Mouse (Mus musculus) kidney, embryonic 16.5 days (tissue): ENCODE results near the gene Epha3. TPM values are rescaled to one million over a fixed set of nuclear protein-coding genes. Genes with fewer than 3 reads are reported as not detected.

Experiments
- ATAC-seq: fragments of 200-750 bp; cut with Nextera tagmentation; 2 replicates; pipeline ENCODE4 v1.8.0; 2017; ENCODE audit warnings: moderate TSS enrichment; ENCODE audit not compliant: low FRiP score, low TSS enrichment
- H3K27ac ChIP-seq: fragments of 300-500 bp; sonication (generic); 2 replicates; pipeline ENCODE4 v1.5.1; 2014; ENCODE audit warnings: low read length
- H3K27me3 ChIP-seq: fragments of 300-500 bp; sonication (generic); 2 replicates; pipeline ENCODE4 v1.6.1; 2014; ENCODE audit warnings: low read length, control low read depth, mixed read lengths; ENCODE audit not compliant: insufficient read depth
- H3K36me3 ChIP-seq: fragments of 300-500 bp; sonication (generic); 2 replicates; pipeline ENCODE4 v1.6.1; 2014; ENCODE audit warnings: low read length, control low read depth, mixed read lengths; ENCODE audit not compliant: insufficient read depth
- H3K4me1 ChIP-seq: fragments of 300-500 bp; sonication (generic); 2 replicates; pipeline ENCODE4 v1.6.1; 2014; ENCODE audit warnings: low read length, control low read depth, mixed read lengths; ENCODE audit not compliant: insufficient read depth
- H3K4me2 ChIP-seq: fragments of 300-500 bp; sonication (generic); replicated peaks from 2 replicates; pipeline ENCODE4 v1.6.1; 2014; ENCODE audit warnings: low read depth, low read length
- H3K4me3 ChIP-seq: fragments of 300-500 bp; sonication (generic); 2 replicates; pipeline ENCODE4 v1.5.1; 2014; ENCODE audit warnings: mild to moderate bottlenecking, low read length
- H3K9ac ChIP-seq: fragments of 300-500 bp; sonication (generic); replicated peaks from 2 replicates; pipeline ENCODE4 v1.6.1; 2014; ENCODE audit warnings: low read length
- H3K9me3 ChIP-seq: fragments of 300-500 bp; sonication (generic); 2 replicates; pipeline ENCODE4 v1.6.1; 2016; ENCODE audit warnings: low read length, control low read depth
- WGBS: fragments of 180-500 bp; shearing (Covaris S2); extraction: QIAGEN DNeasy Blood & Tissue Kit; methylation state at CpG from one replicate; pipeline ENCODE4 v1.1.7; 2014; 5-methylcytosine and 5-hydroxymethylcytosine counted together
- polyA plus RNA-seq: library from polyadenylated mRNA; unstranded; fragments of >200 nt; fragmentation: Nextera tagmentation; extraction: Ambion mirVana; gene quantifications from 2 replicates; pipeline ENCODE4 v1.2.1, GENCODE M21; 2015

The Epha3 gene
- polyA plus RNA-seq, 1 experiment from 2014 or later: 15.8 TPM

DNA sequence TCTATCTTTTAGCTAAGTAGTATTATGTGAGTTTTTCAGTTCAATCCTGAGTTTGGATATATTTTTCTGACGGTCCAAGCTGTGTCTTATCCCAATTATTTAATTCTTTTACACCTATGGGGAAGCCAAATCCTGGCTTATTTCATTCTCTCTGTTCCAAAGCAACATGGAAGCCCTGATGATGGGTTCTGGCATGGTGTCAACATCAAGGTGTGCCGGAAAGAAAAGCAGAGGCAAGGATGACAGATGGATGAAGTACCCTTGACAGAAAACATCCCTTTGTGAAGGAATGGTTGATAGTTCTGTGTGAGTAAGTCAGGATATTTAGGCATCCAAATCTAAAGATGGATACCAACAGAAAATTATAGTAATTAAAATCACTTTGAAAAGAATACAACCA is 21.1 kb downstream of the Epha3 start:
- Histone ChIP-seq H3K9ac (no peak overlapping the region), H3K36me3 (no peaks in the 10 kb centered on the region), H3K4me2 (no peak overlapping the region), H3K27me3 (no peaks in the 10 kb centered on the region), H3K4me3 (no peak overlapping the region), H3K9me3 (no peaks in the 10 kb centered on the region), H3K4me1 (no peaks in the 10 kb centered on the region), H3K27ac (no peak overlapping the region)
- 94% methylated on average over 2 of the region's 2 CpGs for WGBS
- ATAC-seq: no peak

DNA sequence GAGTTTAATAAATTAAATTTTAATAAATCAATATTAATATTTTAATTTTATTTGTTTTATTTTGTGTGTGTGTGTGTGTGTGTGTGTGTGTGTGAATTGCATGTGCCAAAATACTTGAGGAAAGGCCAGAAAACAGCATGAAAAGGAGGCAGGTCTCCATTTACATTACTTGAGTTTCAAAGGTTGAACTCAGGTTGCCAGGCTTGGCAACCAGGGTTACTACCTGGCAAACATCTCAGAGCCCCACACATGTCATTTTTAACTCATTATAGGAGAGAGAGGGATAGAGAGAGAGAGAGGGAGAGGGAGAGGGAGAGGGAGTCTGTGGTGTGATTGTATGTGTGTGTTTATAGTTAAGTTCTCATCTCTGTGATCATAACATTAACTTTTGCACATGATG is 26.5 kb downstream of the Epha3 start:
- no peak overlapping the region for H3K9ac ChIP-seq
- no peak overlapping the region for H3K4me3 ChIP-seq
- no peaks in the 10 kb centered on the region for H3K36me3 ChIP-seq
- no peaks in the 10 kb centered on the region for H3K27me3 ChIP-seq
- no peak overlapping the region for H3K27ac ChIP-seq
- no peak for ATAC-seq
- no peaks in the 10 kb centered on the region for H3K4me1 ChIP-seq
- no peaks in the 10 kb centered on the region for H3K9me3 ChIP-seq
- H3K4me2 ChIP-seq: no peak overlapping the region

GRCm38 (mm10) chr16:63821164-63821563 is 42.8 kb downstream of the Epha3 start:
- Histone ChIP-seq H3K27ac (no peak overlapping the region), H3K9ac (no peak overlapping the region), H3K4me1 (no peaks in the 10 kb centered on the region), H3K36me3 (no peaks in the 10 kb centered on the region), H3K27me3 (no peaks in the 10 kb centered on the region), H3K4me3 (no peak overlapping the region), H3K9me3 (no peaks in the 10 kb centered on the region), H3K4me2 (no peak overlapping the region)
- no peak for ATAC-seq
- WGBS: 49% methylated on average over 2 of the region's 2 CpGs

- Histone ChIP-seq H3K9me3 (no peaks in the 10 kb centered on the region), H3K36me3 (no peaks in the 10 kb centered on the region), H3K4me3 (no peak overlapping the region), H3K27ac (peak overlapping the region; percentile 76), H3K27me3 (no peaks in the 10 kb centered on the region), H3K4me2 (no peak overlapping the region; the same call in 1 of the 2 replicates), H3K4me1 (no peaks in the 10 kb centered on the region), H3K9ac (no peak overlapping the region)
- peak; percentile 46; the same call in 1 of the 2 replicates for ATAC-seq
- 53% methylated on average over 6 of the region's 6 CpGs for WGBS
Measured at GRCm38 (mm10) chr16:63817606-63818005, 46.4 kb downstream of the Epha3 start.

- WGBS: 59% methylated on average over 1 of the region's 1 CpGs
- Histone ChIP-seq H3K9ac (no peak overlapping the region), H3K9me3 (no peaks in the 10 kb centered on the region), H3K27me3 (no peaks in the 10 kb centered on the region), H3K4me3 (no peak overlapping the region), H3K4me2 (no peak overlapping the region), H3K4me1 (no peaks in the 10 kb centered on the region), H3K27ac (no peak overlapping the region), H3K36me3 (no peaks in the 10 kb centered on the region)
- no peak for ATAC-seq
Measured at GRCm38 (mm10) chr16:63816672-63817071, 47.3 kb downstream of the Epha3 start.

GRCm38 (mm10) chr16:63809871-63810270 is 54.1 kb downstream of the Epha3 start:
- no peak overlapping the region for H3K4me2 ChIP-seq
- no peaks in the 10 kb centered on the region for H3K4me1 ChIP-seq
- H3K9me3 ChIP-seq: no peaks in the 10 kb centered on the region
- H3K27me3 ChIP-seq: no peaks in the 10 kb centered on the region
- no peak overlapping the region for H3K9ac ChIP-seq
- ATAC-seq: no peak
- no peak overlapping the region for H3K4me3 ChIP-seq
- no peak overlapping the region for H3K27ac ChIP-seq
- WGBS: 71% methylated on average over 5 of the region's 5 CpGs
- H3K36me3 ChIP-seq: no peaks in the 10 kb centered on the region

DNA sequence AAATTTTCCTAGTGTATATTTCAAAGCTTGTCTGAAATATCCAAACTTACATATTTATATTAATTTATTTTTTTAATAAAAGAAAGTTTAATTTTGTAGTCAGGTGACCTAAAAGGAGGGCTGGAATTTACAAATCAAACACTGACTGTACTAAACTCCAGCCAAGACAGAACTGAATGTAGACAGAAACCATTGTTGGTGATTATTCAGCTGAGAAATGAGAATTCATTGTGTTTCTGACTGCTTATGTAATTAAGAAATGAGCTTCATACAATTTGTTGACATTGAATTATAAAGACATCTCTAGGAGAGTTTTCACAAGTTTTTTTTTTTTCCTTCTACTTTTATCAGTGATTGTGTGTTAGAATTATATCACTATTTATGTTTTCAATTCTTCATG is 55.0 kb downstream of the Epha3 start:
- Histone ChIP-seq H3K9me3 (no peaks in the 10 kb centered on the region), H3K4me2 (no peak overlapping the region), H3K9ac (no peak overlapping the region), H3K36me3 (no peaks in the 10 kb centered on the region), H3K4me3 (no peak overlapping the region), H3K4me1 (no peaks in the 10 kb centered on the region), H3K27me3 (no peaks in the 10 kb centered on the region), H3K27ac (no peak overlapping the region)
- no peak for ATAC-seq

DNA sequence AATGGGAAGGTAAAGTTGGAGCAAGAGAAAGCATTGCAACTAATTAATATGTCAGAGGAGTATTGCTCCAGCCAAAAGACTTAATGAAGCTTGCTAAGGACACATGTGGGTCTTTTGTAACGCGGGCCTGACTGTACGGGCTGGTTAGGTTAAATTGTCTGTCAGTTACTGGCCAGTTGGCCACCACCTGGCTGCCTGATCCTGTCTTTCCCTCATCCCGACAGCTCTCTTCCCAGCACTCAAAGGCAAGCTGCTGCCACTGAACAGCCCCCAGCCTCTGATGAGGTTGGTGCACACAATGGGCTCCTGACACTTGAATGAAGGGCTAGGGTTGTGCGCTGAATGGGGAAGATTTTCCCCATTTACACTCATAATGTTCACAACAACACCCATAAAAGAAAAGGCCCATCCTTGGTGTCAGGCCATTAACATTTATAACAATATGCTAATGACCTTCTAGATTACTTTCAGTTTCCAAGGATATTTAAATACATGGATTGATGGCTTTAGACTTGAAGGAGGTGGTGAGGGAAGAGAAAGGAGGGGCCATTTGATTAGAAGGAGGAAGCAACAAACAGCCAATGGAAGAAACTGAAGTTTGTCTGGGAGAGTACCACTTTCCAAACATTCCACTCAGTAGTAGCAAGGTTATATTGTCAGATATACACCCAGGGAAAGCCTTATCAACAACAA is 57.4 kb downstream of the Epha3 start:
- Histone ChIP-seq H3K27ac (no peak overlapping the region), H3K4me1 (no peaks in the 10 kb centered on the region), H3K9me3 (no peaks in the 10 kb centered on the region), H3K36me3 (no peaks in the 10 kb centered on the region), H3K4me3 (no peak overlapping the region), H3K4me2 (no peak overlapping the region), H3K27me3 (no peaks in the 10 kb centered on the region), H3K9ac (no peak overlapping the region)
- ATAC-seq: no peak
- WGBS: 63% methylated on average over 5 of the region's 5 CpGs

- 90% methylated on average over 3 of the region's 3 CpGs for WGBS
- Histone ChIP-seq H3K4me3 (no peak overlapping the region), H3K9ac (no peak overlapping the region), H3K36me3 (no peaks in the 10 kb centered on the region), H3K4me1 (no peaks in the 10 kb centered on the region), H3K27me3 (no peaks in the 10 kb centered on the region), H3K4me2 (no peak overlapping the region), H3K9me3 (no peaks in the 10 kb centered on the region), H3K27ac (no peak overlapping the region)
- no peak for ATAC-seq
Measured at GRCm38 (mm10) chr16:63806025-63806424, 58.0 kb downstream of the Epha3 start.

DNA sequence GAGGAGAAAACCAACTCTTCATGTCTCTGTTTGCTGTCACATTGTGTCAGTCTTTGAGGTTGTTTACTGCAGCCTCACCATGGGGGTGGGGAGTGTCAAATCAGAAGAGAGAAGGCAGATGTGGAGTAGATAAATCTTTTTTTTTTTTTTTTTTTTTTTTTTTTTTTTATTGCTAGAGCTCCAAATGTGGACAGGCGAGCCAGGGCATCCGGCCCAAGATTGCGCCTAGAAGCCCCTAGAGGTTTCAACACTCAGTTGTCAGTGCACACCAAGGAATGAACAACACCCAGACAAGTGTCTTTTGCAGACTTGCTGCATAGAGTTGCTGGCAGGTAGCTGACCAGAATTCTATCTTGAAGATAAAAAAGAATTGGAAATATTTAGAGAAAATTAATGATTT is 62.5 kb downstream of the Epha3 start:
- Histone ChIP-seq H3K27ac (no peak overlapping the region), H3K9ac (no peak overlapping the region), H3K27me3 (no peaks in the 10 kb centered on the region), H3K4me3 (no peak overlapping the region), H3K4me2 (no peak overlapping the region), H3K36me3 (no peaks in the 10 kb centered on the region), H3K9me3 (no peaks in the 10 kb centered on the region), H3K4me1 (no peaks in the 10 kb centered on the region)
- no peak for ATAC-seq
- 71% methylated on average over 3 of the region's 3 CpGs for WGBS
